Mouse (Mus musculus) erythroblast, adult 5-6 weeks (primary cell): Measurements from ENCODE around the gene Exoc8. TPM values are rescaled to one million over a fixed set of nuclear protein-coding genes. Genes with fewer than 3 reads are reported as not detected.

ENCODE experiments used
- ATAC-seq: replicated peaks from 2 replicates; pipeline ENCODE4 v1.8.0; 2016; ENCODE audit warnings: moderate number of reproducible peaks, mild to moderate bottlenecking, moderate TSS enrichment, inconsistent platforms; ENCODE audit not compliant: poor library complexity, low FRiP score, severe bottlenecking
- total RNA-seq, 2 experiments: library from RNA; stranded (forward) in 1 of 2; stranded (reverse) in 1 of 2; fragments of 150-400 nt in 1 of 2; fragments of 200-764, 138-1000 nt in 1 of 2; gene quantifications; 2 replicates each; pipeline versions ENCODE4 v1.2.3 to v1.2.4; 2015 to 2017; ENCODE audit warnings: low replicate concordance in 2 of 2

Exoc8 gene
- total RNA-seq (2015; ENCODE audit: low replicate concordance) (3.3 and 4.4 TPM in 2 replicates), total RNA-seq (2017; ENCODE audit: low replicate concordance) (3.9 and 7.7 TPM in 2 replicates)

DNA sequence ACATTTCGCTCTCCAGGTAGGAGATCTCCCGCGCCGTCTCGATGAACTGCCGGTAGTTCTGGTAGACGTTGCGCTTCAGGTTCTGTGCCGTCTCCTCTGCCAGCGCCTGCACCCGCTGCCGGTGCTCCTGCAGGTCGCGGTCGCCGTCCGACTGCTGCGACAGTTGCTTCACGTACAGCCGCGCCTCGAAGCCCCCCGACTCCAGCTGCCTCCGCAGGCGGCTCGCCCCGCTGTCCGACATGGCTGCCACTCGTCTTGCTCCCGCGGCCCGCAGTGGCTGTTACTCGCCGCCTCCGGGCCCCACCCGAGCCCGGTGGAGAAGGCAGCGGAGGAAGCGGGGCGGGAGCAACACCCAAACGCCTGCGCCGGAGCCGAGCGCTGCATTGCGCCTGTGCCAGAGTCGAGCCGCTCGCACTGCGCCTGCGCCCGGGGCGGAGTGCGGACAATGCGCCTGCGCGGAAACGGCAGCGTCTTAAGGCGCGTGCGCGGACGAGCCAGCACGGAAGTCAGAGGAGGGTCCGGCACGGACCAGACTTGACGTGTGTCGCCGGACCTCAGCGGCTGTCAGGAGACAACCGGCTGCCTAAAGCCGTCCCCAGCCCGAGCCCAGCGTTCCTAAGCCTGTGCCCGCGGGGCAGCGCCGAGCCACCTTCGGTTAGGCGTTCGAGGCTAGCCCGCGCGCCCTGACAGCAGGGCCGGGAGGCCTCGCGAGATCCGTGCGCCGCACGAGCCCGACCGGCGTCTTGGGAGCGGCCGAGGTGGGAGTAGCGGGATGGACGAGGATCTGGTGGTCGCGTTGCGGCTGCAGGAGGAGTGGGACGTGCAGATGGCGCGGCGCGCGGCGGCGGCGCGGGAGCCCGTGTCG is at the start of gene Exoc8, which contains the start of gene Sprtn:
Gene Exoc8 (minus strand): TSS at position 320 of the 865 bp plus-strand sequence.
Gene Sprtn (plus strand): TSS at position 501 of the 865 bp plus-strand sequence.
- ATAC-seq = peak; percentile 93

DNA sequence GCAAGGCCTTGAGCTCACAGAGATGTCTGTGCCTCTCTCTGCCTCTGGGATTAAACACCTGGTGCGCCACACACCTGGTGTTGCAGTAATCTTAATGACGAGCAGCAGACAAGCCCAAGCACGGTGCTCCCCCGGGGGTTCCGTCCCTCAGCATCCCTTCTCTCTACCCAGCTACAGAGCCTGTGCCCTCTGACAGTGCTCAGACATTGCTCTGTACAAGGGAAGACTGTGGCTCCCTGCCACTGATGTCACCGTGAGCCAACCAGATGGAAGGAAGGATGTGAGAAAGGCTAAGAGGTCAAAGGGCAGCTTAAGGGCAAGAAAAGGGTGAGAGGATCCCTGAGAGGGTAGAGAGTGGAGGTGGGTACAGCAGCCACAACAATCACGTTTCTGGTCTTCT is 46.9 kb upstream of the Exoc8 start:
- no peak for ATAC-seq

DNA sequence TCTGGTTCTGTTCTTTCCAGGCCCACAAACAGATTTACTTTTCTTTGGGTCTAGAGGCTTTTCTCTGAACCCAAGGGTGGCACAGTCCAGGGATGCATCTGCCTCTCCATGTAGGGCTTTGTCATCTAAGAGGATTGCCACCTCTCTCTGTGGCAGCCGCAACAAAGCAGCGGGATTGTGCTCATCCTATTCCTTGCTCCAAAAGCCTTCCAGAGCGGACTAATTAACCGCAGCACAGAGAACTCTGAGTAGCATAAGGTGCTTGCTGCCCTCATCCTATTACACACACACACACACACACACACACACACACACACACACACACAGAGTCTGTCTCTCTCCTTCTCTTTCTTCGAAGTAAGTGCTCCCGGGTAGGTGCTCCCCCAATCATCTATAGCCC is 46.3 kb upstream of the Exoc8 start:
- ATAC-seq = no peak

DNA sequence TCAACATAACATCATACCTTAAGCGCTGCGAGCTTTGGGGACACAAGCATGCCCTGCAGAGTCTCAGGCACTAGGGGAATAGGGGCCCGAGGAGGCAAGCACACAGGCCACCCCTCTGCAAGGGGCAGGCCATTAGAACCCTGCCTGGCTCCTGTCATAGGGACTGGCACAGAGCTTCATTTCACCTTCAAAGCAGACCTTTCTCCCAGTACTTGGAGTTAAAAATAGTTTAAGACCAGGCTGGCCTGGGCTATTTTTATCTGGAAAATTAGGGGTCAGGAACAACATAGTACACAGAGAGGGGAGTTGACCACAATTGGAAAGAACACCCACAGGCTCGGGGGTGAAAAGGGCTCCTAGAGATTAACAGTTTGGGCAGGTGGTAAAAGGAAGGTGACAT is 39.8 kb upstream of the Exoc8 start:
- ATAC-seq = no peak

DNA sequence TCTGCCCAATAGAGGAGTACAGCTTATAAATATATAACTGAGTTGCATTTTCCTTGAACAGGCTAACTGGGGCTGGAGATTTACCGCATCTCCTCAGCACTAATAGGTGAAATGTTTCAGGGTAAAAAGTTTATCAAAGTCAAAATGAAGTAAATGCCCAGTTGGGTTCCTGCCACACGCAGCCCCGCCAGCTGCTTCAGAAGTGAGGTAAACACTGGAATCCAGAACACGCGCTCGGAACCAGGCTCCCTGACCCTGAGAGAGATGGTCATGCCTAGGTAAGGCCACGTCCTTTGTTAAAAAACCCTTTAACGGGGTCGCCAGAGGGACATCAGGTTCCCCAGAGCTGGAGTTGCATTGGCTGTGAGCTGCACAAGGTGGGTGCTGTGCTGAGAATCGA is 39.2 kb upstream of the Exoc8 start:
- no peak for ATAC-seq

DNA sequence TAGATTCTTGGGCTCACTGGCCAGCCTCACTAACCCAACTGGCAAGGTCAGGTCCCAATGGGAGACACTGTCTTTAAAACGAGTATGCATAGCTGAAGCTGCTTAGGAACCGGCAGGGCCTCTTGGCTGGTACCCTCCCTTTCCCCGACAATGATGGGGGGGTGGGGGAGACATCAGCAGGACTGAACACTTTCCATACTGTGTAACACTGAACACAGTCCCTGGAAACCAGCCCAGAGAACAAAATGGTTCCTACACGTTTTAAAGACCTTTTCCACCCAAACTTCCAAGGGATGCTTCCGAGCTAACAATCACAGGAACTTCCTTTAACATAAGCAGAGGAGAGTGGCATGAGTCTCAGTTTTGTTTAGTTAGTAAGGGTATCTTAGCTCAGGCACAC is 37.6 kb upstream of the Exoc8 start:
- ATAC-seq = no peak

DNA sequence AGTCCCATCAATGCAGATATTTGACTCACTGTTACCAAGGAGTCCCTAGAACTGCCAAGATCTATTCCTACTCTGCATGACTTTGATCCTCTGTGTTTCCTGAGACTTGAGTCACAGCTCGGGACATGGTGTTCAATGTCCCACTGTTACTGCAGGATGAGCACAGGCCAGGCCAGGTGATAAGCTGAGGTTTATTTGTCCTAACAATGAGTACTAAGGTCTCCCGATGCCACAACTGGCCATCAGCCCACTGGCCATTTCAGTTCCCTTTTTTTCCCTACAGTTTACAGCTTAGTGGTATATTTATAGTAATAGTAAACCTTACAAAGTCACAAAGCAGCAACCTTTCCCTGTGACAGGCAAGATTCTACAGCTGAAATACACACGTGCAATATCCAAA is 34.9 kb upstream of the Exoc8 start:
- no peak for ATAC-seq

DNA sequence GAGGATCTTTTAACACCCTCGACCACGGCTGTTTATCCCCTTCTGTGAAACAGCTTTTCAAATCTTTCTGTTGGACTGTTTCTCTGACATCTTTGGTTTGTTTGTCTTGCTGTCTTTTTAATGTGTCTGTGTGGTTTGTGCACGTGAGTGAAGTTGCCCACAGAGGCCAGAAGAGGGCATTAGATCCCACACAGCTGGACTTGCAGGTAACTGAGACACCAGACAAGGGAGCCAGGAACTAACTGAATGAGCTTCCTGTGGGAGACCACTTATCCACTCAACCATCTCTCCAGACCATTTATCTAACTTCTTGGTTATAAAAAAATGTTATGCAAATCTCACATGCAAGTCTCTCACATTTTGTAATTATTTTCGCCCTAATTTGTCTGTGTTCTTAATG is 33.1 kb upstream of the Exoc8 start:
- ATAC-seq = no peak

DNA sequence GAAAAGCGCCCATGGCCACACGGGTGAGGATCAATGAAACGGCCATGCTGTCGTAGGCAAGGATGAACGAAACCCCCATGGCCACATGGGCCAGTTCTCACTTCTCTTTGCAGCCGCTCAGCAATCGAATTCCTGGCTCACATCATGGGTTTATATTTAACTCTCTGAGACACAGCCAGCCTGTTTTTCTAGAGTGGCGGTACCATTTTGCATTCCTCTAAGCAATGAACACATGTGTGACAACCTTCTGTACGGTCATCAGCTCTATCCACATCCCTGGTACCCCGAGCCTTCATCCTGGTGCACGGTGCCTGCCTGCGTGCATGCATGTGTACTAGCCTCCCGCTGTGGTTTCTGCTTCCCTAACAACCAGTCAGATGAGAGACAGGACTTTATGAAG is 32.6 kb upstream of the Exoc8 start:
- ATAC-seq = no peak

DNA sequence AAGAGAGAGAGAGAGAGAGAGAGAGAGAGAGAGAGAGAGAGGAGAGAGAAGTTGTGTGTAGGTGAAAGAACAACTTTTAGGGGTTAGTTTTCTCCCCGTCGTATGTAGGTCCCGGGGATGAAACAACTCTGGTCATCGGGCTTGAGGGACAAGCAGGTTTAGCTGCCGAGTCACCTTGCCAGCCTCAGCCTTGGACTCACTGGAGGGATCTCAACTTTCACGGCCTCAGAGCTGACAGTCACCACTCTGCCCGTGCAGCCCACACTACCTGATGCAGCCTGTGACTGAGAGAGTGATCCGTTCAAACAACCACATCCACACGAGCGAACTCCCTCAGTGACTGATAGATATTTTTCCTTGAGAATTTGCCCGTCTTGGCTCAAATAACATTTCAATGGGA is 31.5 kb upstream of the Exoc8 start:
- ATAC-seq = no peak

DNA sequence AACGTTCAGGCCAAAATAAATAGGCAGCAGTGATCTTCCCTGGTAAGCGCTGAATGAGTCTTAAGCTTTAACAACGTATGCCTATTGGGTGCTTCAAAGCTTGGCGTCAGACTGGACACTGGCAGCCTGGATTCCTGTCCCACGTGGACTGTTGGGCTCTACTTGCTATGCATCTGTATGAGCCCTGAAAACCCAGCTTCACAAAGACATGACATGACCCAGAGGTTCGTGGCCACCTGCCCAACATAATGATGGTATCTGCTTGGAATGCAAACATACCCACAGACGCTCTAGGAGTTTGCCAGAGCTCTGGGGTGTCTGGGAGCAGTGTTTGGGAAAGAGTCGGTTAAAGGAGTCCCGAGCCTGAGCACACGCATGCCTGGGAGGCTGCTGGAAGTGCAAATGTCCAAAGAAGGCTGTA is 28.9 kb upstream of the Exoc8 start:
- ATAC-seq = no peak

DNA sequence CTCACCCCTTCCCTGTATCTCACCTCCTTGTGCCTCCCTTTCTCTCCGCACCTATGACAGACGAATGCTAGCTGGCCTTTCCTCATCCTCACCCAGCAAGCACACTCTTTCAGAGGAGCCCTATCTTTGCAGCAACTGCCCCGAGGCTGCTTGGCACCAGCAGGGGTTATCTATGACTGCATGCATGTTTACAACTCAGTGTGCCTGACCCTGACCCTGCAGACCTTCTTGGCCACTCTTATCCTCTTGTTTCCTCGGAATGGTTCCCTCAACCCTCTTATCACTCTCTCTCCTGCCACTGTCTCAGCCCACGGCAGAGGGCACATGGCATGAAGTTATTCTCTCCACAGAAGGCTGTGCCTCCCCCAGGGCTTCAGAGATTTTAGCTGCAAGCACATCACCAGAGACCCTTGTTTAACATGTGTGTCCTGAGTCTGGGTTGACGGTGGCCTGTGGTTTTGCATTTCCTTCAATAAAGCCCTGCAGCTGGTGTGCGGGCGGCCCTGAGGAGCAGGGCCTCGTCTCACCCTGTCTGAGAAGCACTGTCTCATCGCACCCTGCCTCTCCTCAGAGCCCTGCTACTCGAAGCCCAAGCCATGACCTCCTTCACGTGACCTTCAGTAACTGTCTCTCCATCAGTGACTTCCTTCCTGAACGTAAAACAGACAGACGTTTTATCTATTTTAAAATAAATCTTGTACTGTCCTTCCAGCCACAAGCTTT is 28.2 kb upstream of the Exoc8 start:
- no peak for ATAC-seq

DNA sequence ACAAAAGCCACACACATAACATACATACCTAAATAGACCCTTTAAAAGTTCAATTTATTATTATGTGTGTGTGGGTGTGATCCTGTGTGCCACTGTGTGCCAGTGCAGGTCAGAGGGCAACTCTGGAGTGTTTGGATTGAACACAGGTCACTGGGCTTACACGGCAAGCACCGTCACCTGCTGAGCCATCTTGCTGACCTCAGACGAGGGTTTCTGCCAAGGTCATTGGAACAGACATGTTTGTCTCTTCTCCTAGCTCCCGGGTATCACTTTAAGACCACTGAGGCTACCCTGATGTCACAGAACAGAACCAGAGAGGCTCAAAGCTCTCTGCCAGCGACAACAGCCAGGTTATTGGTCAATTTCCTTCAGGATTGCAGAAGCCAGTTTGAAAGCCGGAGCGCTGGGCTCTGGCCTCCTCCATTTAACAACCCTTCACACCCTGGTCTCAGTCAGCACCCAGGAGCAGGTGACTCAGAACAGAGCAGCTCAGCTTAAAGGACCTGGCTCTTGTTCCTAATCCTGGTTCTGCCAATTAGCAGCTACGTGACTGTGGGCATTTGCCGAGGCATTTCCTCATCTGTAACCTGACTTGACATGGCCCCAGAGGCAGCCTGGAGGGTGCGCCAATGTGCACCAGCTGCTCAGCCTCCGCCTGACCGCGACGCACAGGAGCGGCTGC is 26.6 kb upstream of the Exoc8 start:
- no peak for ATAC-seq

DNA sequence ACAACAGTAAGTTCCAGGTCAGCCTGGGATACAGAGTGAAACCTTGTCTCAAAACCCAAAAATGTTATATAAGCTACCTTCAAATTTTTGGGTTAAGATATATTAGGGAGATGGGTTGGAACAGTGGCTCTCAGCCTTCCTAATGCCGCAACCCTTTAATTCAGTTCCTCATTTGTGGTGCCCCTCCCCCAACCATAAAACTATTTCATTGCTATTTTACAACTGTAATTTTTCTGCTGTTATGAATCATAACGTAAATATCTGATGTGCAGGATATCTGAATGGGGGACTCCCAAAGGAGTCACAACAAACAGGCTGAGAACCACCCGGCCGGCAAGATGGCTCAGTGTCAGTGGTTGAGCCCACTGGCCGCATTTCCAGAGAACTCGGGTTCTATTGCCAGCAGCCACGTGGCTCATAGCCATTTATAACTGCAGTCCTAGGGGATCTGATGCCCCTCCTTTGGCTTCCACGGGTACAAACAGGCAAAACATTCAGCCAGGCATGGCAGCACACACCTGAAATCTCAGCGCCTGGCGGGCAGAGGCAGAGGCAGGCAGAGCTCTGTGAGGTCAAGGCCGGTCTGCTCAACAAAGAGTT is 25.1 kb upstream of the Exoc8 start:
- no peak for ATAC-seq

DNA sequence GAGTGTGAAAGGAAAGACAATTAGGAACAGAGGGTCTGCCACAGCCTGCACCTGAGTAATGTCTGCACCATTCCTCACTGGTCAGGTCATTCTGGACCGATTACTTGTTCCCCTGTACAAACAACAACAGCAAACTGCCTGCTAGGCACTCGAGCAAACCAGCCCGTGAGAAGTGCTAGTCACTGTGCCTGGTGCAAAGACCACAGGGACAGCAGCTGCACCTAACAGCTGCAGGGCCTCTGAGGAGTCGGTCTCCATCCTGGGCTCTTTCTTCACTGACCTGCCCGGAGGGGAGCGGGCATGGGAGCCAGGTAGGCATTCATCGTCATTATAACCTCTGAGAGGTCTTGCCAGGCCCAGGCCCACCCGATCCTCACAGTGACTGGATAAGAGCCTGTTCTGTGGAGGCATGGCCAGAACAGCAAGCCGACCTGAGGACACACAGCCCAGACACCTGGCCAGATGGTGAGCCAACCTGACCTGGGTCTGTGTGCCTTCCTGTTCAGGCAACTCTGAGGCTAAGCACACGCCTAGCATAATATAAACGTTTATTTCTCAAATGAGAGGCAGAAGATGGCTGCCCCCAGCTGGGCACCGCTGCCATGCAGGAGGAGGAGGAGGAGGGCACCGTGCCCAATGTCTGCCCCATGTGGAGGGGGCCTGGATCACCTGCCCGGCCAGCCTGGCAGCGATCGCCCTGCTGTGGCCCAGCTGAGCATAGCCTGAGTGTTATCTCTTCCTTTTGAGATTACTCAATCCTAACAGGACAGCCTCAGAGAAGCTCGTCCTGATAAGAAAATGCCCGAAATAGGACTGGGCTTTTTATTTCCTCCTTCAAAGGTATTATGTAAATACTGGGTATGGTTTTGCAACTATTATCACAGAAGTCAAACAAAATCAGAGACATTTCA is 24.1 kb upstream of the Exoc8 start:
- no peak for ATAC-seq

DNA sequence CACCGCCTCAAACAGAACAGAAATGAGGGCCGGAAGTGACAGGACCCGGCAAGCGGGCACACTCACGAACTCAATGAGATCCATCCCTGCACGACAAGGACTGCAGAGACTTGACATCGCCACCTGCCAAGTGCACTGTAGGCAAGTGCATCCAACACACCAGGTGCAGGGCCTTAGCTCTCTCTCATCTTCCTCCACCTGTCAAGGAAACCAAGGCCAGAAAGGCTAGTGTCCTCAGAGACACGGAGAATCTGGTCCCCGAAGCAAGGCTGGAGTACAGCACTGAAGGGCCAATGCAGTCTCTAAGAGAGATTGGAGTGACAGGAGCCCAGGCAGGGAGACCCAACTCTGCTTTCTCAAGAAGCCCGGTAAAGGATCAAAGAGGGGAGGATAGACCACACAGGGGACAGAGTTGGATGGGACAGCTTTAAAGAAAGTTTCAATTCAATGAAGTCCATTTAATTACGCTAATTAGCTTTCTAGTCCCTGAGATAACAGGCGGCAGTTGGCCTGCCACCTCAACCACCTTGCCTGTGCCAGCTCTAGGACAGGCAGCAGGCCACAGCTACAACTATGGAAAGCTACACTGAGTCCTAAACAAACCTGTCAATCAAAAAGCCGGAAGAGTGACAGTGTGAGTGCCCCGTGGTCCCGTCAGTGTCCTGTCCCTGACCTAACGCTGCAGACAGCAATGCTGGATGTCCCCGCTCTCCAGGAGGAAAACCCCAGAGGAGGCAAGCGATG is 20.4 kb upstream of the Exoc8 start:
- ATAC-seq = no peak

DNA sequence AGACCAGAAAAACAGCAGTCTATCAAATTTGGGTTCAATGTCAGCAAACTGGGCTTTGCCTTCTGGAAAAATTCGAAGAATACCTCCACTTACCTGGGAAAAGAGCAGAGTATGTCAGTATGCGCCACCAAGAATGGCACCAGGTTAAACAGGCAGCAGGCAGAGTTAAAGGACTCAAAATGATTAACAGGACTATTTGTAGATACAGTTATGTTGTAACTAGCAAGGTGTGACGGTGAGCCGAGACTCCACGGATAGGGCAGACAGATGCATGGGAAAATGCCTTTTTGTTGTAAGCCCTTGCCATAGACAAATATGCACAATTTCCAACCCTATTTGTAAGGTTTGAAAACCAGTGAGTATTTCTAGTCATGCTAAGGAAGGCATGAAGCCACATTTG is 16.6 kb upstream of the Exoc8 start:
- no peak for ATAC-seq
